Mouse (Mus musculus) liver, adult 10 weeks (tissue): ENCODE data around the gene Gm4133. TPM values are rescaled to one million over a fixed set of nuclear protein-coding genes. Genes with fewer than 3 reads are reported as not detected.

Experiments
- polyA plus RNA-seq: library from polyadenylated mRNA; stranded (reverse); fragments of 350-450 nt; fragmentation: Illumina TruSeq; extraction: RNeasy Lipid Tissue Mini Kit (QIAGEN cat#74804); gene quantifications from one replicate; pipeline ENCODE4 v1.2.3, GENCODE M21; 2014; ENCODE audit warnings: low read depth, low replicate concordance

The Gm4133 gene
- polyA plus RNA-seq = not detected

GRCm38 (mm10) chr7:20333965-20334364 lies at the start of gene Gm4133:
TSS of gene Gm4133 (minus strand) at chr7:20334065.

GRCm38 (mm10) chr7:20375310-20375709 lies 41.4 kb upstream of the Gm4133 start, which contains the start of gene Gm5728:
TSS of gene Gm5728 (minus strand) at chr7:20375410.

Other genes with a start within 250 kb of the Gm4133 start
- gene Vmn1r91, start 234.4 kb downstream of the Gm4133 start, polyA plus RNA-seq = not detected
- not detected for gene Gm16442, start 211.5 kb downstream of the Gm4133 start, polyA plus RNA-seq
- gene Vmn1r93, start 195.0 kb downstream of the Gm4133 start, polyA plus RNA-seq = not detected
- gene Vmn1r94, start 165.7 kb downstream of the Gm4133 start, polyA plus RNA-seq = not detected
- not detected for gene Vmn1r95, start 140.4 kb downstream of the Gm4133 start, polyA plus RNA-seq
- not detected for gene Gm6164, start 128.5 kb downstream of the Gm4133 start, polyA plus RNA-seq
- not detected for gene Gm4498, start 100.2 kb downstream of the Gm4133 start, polyA plus RNA-seq
- gene Gm5890, start 71.2 kb downstream of the Gm4133 start, polyA plus RNA-seq = not detected
- gene Gm5728, start 41.3 kb upstream of the Gm4133 start, polyA plus RNA-seq = not detected
- not detected for gene Vmn1r100, start 83.9 kb upstream of the Gm4133 start, polyA plus RNA-seq
- gene Vmn1r101, start 108.5 kb upstream of the Gm4133 start, polyA plus RNA-seq = not detected
- not detected for gene Gm10670, start 140.9 kb upstream of the Gm4133 start, polyA plus RNA-seq
- gene Vmn1r103, start 176.5 kb upstream of the Gm4133 start, polyA plus RNA-seq = not detected
- not detected for gene Vmn1r104, start 199.8 kb upstream of the Gm4133 start, polyA plus RNA-seq
- not detected for gene Gm5726, start 211.7 kb upstream of the Gm4133 start, polyA plus RNA-seq
- gene Gm4141, start 242.2 kb upstream of the Gm4133 start, polyA plus RNA-seq = not detected